Mouse (Mus musculus) gastrocnemius, postnatal 14 days (tissue): ENCODE data around the gene Plekhs1. TPM values are rescaled to one million over a fixed set of nuclear protein-coding genes. Genes with fewer than 3 reads are reported as not detected.
"Not testable (repeated sequence)": the region's sequence is repeated elsewhere in the genome, so short reads cannot be mapped to it uniquely, and the experiment has no call there.

Source experiments
- DNase-seq: peaks from one replicate; pipeline ENCODE4 v3.0.0; 2021; ENCODE audit warnings: mixed read lengths
- intact Hi-C: fragments of 180-260 bp; cut with DNase I; formaldehyde crosslinking; loops from one replicate; pipeline ENCODE4 v1.15.1; 2025; ENCODE audit warnings: low total_unique reads
- total RNA-seq, 2 experiments: library from RNA; stranded (reverse); gene quantifications; 2 replicates each; pipeline ENCODE4 v1.2.3; 2021

Plekhs1 gene
- total RNA-seq, 2 experiments from 2014 or later = 0.09 to 0.21 TPM

- intact Hi-C loops, DNase-seq: not testable (repeated sequence)
Measured at GRCm38 (mm10) chr19:56494157-56494556, 32.7 kb downstream of the Plekhs1 start.

GRCm38 (mm10) chr19:56503069-56503468 lies 41.6 kb downstream of the Plekhs1 start:
- DNase-seq, intact Hi-C loops: not testable (repeated sequence)

GRCm38 (mm10) chr19:56503525-56503924 lies 42.1 kb downstream of the Plekhs1 start:
- intact Hi-C loops, DNase-seq: not testable (repeated sequence)

- DNase-seq, intact Hi-C loops: not testable (repeated sequence)
Measured at GRCm38 (mm10) chr19:56511207-56511606, 49.8 kb downstream of the Plekhs1 start.

GRCm38 (mm10) chr19:56513527-56513926 lies 52.1 kb downstream of the Plekhs1 start:
- intact Hi-C loops, DNase-seq: not testable (repeated sequence)

GRCm38 (mm10) chr19:56519408-56519807 lies 58.0 kb downstream of the Plekhs1 start:
- intact Hi-C loops, DNase-seq: not testable (repeated sequence)

DNA sequence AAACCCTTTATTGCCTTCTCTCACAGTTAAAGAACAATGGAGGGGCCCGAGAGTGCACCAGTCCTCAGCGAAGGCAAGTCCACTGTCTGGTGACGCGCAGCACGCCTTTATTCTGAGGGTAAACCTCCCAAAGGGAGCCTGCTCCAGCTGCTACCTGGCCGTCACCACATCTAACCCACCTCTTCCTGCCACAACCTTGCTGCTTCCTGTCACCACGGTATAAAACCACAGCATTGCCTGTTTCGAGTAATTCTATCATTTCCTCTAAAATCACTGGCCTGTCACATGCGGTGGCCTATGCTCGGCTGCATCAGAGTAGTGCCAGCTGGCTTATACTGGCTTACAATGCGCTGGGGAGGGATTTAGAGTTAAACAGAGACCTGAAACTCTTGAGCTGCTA lies 69.1 kb downstream of the Plekhs1 start:
- DNase-seq, intact Hi-C loops: not testable (repeated sequence)

- intact Hi-C loops = no loop called here
Measured at GRCm38 (mm10) chr19:56531251-56531650, 69.8 kb downstream of the Plekhs1 start.

GRCm38 (mm10) chr19:56533291-56534071 lies 72.0 kb downstream of the Plekhs1 start:
- DNase-seq = no peak
- intact Hi-C loops = no loop called here

More at GRCm38 (mm10) chr19:56531251-56531650, 69.8 kb downstream of the Plekhs1 start:
- DNase-seq = no peak

DNA sequence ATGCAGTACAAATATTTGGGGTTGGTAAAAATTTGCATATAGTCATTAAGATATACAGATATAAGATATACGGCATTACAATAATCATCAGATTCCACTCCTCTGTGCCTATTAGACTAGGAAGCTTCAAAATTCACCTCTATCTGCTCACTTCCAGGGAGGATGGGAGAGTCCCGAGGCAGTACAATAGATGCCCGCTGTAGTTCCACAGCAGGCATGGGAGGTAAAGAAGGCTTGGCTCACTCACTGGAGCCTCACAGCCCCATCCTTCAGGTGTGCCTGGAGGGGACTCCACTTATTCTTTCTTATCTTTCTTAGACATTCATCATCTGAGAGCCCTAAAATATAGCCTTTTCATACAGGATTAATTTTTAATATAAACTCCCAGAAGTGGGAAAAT lies 72.9 kb downstream of the Plekhs1 start:
- DNase-seq = no peak
- intact Hi-C loops = no loop called here

- intact Hi-C loops = no loop called here
- no peak for DNase-seq
Measured at GRCm38 (mm10) chr19:56535064-56535463, 73.6 kb downstream of the Plekhs1 start.

GRCm38 (mm10) chr19:56535765-56536164 lies 74.3 kb downstream of the Plekhs1 start:
- intact Hi-C loops = no loop called here
- DNase-seq = no peak

Other genes starting within 250 kb of the Plekhs1 start
- gene Habp2, start 174.5 kb upstream of the Plekhs1 start, total RNA-seq = not detected
- gene Nrap, start 71.6 kb upstream of the Plekhs1 start, total RNA-seq = 100 to 1,000 TPM; 506 to 571 TPM
- 1 to 10 TPM; 6.2 to 7.7 TPM for gene Casp7, start 64.5 kb upstream of the Plekhs1 start, total RNA-seq
- gene Dclre1a, start 86.6 kb downstream of the Plekhs1 start, total RNA-seq = 1 to 10 TPM; 4.1 to 5.8 TPM
- gene Nhlrc2, start 86.6 kb downstream of the Plekhs1 start, total RNA-seq = 1 to 10 TPM; 9.0 to 9.6 TPM